Mouse (Mus musculus): ENCODE measurements around the gene Speg.

The Speg gene

DNA sequence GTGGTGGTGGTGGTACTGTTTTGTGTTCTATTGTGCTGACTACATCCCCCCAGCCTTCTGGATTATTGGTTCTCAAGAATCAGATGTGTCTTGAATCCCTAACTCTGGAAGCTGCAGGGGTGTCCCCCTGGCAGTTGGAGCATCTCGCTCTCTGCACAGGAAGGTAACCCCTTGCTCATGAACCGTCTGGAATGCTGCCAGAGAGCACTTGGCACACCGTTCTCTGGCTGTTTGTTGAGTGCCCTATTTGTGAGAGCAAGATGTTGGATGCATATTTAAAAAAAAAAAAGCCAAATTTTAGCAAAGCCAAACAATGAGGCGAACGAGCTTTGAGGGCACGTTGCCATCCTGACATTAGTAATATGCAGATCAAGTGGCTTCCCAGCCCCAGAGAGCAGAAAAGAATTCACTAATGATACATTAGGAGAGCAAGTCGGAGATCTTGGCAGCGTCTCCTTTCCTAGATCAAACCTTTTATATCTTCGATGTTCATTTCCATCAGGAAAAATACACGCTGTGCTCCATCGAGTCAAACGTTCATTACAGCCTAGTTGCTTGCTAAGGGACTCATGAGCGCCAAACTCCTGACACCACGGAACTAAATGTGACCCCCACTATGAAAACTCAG lies 9.5 kb upstream of the Speg start:
- DNase-seq (ENCODE audit: low read depth, low spot score): no peak

DNA sequence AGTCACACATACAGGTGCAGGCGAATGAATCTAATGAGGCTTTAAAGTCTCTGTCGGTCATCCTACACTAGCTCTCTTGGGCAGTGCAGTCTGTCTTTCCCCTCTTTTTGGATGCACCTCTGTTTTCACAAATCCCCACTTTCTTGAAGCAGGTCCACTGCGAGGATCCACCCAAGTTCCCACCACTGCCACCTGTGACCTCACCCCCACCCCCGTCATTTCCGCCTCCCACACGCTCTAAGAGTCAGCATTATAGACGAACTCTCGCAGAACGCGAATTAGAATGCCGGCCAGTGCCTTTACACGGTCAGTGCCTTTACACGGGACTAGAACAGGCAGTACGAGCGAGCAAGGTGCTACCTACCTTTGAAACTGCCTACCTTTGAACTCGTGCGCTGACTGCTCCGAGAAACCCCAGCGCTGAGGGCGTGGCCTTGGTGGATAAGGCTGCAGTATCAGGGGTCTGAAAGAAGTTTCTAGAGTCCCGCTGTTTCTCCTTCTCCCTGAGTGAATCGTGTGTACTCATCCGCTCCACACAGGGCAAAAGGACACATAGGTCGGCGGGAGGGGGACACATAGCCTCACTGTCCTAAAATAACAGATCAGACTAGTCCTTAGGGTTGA lies 5.6 kb upstream of the Speg start:
- no peak for DNase-seq (ENCODE audit: low read depth, low spot score)

DNA sequence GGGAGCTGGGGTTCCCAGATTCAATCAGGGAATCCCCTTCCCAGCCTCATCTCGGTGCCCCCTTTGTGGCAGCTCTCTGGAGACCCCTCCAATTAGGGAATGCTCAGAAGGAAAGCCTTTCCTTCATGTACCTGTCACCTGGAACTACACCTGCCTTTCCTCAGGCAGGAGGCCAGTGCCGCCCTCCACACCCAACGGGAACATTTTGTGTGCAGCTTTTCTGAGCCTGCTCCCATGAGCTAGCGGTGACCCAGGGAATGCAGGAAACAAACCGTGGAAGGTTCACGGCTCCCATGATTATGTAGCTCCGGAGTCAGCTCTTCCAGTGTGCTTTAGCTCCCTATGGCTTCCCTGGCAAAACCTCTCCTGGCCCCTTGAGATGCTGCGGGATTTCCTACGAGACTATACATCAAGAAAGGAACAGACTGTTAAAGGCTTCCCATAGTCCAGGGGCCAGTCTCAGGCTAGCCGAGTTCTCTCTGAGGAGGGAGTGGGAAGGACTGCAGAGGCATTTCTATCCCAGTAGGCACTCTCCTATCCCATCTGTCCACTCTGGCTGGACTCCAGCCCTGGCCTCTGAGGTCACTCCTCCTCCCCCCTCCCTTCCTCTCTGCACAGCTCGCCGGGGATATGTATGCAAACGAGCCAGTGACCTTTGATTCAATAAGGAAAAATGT lies 5.0 kb upstream of the Speg start:
- no peak for DNase-seq (ENCODE audit: low read depth, low spot score)

DNA sequence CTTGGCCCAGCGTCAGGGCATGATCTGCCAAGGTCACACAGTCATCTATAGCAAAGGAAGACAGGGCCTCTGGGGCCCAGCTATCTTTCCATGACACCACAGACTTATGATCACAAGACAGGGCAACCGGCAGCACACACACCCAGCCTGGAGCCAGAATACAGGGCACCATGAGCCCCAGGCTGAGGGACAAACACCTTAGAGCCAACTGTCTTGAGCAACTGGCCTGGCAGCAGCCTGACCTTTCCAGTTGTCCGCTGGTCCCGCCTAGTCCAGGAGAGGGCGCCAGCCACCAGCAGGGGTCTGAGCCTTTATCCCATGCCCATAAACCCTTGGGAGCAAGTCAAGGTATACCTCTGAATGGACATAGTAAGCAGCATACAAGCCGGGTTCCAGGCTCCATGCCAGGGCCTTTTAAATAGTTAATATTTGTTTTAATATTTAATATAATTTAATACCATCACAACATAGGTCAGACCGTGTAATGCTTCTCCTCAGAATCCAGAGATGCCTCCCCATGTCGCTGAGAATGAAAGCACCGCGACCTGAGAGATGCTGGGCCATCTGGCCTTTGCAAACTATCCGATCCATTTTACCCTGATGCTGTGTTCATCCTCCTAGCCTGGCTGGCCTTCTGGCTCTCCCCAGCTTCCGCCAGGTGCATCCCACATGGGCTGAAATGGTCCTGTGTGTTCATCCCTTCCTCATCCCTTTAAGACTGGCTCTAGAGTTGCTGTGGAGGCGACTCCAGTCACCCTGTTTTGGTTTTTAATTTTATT lies 3.6 kb upstream of the Speg start:
- no peak for DNase-seq (ENCODE audit: low read depth, low spot score)

DNA sequence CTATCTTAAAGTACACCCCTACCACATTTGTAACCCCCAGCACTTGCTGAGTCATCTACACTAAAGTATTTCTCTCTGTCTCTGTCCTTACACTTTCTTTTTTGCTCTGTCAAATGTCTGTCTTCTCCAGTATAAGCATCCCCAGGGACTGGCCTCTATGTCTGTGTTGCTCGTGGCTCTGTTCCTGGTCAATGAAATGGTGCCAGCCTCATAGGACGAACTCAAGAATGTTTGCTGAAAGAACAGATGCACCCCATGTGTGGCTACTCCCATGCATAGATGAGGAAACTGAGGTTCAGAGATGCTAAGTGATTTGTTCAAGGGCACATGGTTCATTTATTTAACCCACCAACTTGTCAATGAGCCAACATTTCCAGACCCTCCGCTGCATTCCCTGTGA lies 2.6 kb upstream of the Speg start:
- DNase-seq (ENCODE audit: low read depth, low spot score): no peak

DNA sequence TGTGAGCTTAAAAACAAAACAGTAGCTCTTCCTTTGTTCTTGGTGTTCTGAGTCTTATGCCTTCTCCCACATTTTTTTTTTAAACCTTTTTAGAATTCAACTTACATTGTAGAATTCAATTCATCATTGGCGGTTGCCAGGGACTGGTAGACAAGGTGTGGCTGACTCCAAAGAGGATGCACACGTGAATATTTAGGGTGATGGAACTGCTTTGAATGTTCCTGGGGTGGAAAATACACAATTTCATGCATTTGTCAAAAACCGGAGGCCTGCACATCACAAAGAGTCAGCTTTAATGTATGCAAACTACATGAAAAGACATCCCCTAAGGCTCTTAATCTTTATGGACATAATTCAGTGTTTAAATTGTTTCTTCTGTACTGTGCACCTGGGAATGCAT lies 1.8 kb upstream of the Speg start:
- DNase-seq (ENCODE audit: low read depth, low spot score): no peak

DNA sequence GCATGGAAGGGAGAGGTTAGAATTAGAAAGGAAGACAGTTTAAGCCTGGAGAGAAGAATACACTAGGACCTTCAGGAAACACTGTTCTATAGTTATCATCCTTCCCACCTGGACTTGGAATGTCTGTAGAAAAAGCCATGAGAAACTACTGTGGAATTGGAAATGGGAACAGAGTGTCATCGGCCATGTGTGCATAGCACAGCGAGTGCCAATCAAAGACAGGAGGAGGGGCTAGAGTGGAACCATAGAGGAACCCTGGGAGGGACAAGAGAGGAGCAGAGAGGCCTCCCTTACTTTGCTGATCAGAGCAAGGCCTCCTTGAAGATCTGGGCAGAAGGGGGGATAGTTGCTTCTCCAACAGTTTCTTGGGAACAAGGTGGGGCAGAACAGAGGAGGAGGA lies 4.1 kb downstream of the Speg start:
- DNase-seq (ENCODE audit: low read depth, low spot score): no peak

DNA sequence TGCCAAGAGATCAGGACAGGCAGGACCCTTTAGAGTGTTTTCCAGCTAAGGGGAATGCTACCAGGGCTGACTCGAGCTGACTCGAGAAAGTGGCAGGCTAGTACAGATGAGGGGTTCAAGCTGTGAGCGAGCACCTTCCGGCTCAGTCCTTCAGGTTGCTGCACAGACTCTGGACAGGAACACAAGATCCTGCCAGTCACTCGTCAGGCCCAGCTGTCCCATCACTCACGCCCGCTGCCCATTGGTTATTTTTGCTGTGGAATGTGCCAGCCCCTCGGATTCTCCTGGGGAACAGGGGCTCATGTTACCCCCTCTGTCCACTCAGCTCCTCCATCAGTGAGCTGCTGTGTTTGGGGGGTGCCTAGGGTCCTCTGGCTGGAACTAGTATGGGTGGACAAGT lies 4.8 kb downstream of the Speg start:
- DNase-seq (ENCODE audit: low read depth, low spot score): no peak

DNA sequence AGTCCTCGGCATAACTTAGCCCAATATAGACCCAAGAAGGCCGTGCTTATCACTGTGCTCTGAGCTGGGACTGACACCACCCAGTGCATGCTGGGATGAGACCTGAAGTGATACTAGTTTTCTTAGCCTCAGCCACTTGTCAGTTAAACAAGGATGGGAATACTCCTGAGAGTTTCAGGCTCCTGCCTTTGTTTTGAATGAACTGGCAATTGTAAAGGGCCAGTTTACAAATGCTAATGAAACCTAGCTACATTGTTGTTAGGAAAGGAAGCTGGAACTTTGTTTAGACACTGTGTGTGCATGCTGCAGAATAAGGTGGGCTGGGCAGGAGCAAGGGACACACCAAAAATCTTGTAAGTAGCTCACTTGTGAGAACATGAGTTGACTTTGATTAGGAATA lies 5.9 kb downstream of the Speg start:
- DNase-seq (ENCODE audit: low read depth, low spot score): no peak

DNA sequence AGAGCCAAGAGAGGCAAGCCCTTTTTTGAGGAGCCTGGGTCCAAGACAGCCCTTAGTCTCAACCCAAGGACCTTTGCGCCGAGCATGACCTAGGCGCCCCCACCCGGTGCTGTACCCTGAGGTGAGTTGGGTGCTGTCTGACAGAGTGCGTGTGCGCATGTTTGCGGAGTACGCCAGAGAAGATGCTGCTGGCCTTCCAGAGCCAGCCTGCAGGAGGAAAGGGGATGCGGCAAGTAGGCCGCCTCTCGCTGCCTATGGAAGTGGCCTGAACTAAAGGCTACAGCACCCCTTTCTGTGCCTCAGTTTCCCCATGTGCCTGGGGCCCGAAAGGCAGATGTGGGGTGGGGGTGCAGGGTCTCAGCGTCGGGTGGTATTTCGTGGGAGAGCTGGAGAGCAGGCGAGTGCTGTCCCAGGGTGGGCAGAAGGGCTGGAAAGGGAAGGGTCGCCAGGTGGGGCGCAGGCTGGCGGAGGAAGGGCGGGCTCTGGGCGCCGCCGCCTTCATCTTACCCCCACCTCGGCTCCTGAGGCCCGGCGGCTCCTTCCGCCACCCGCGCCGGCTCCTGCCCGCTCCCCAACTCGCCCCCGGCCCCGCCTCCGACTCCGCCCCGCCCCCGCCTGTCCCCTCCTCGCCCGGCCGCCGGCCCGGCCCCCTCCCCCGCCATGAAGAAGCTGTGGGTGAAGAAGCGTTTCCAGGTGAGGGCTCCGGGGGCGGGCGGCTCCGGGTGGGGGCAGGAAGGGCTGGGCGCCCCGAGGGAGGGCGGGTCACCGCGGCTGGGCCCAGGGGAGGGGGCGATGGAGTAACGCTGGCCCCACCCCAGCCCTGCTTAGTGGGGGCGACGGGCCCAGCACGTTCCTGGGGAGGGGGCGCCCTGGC lies 6.6 kb downstream of the Speg start:
- no peak for DNase-seq (ENCODE audit: low read depth, low spot score)

DNA sequence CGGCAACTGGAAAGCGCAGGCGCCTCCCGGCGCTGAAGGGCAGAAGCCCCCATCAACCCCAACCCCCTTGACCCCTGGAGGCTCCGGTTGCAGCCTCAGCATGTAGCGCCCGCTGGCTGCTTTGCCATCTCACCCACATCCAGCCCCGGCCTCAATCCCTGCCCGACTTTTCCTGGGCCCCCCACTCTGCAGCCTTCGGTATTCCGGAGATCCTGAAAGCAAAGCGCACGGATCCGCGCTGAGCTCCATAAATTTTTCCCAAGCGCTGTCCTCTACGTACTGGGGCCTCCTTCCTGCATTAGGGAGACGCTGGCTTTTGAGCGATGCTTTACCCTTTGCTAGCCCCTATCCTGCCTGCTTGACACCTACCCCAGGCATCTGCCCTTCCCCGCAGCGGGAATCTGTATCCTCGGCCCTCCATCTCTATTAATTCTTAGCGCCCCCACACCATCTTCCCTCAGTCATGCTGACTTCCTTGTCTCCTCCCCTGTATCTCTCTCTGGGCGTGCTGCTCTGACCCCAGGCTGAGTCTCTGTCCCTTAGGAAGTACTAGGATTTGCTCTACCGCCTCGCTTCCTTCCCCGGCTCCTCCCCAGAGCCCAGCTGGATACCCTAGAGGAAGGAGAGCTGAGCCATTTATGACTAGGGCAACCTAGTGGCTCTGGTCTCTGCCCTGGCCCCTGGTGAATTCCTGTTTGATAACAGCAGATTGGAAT lies 7.4 kb downstream of the Speg start:
- DNase-seq (ENCODE audit: low read depth, low spot score): no peak

DNA sequence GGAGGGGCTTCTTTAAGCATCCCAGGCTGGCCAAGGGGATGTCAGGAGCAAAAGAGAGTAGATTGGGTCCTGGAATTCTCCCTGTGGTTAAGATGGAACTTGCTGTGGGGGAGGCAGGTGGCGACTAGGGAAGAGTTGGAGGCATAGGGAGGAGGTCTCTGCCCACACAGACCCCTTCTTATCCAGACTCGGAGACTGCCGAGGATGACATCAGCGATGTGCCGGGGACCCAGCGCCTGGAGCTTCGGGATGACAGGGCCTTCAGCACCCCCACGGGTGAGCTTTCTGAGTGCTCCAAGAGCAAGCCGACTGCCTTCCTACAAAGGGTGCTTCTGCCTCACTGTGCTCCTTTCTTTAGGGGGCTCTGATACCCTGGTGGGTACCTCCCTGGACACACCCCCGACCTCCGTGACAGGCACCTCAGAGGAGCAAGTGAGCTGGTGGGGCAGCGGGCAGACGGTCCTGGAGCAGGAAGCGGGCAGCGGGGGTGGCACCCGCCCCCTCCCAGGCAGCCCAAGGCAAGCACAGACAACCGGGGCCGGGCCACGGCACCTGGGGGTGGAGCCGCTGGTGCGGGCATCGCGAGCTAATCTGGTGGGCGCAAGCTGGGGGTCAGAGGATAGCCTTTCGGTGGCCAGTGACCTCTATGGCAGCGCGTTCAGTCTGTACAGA lies 9.5 kb downstream of the Speg start:
- DNase-seq (ENCODE audit: low read depth, low spot score): no peak

DNA sequence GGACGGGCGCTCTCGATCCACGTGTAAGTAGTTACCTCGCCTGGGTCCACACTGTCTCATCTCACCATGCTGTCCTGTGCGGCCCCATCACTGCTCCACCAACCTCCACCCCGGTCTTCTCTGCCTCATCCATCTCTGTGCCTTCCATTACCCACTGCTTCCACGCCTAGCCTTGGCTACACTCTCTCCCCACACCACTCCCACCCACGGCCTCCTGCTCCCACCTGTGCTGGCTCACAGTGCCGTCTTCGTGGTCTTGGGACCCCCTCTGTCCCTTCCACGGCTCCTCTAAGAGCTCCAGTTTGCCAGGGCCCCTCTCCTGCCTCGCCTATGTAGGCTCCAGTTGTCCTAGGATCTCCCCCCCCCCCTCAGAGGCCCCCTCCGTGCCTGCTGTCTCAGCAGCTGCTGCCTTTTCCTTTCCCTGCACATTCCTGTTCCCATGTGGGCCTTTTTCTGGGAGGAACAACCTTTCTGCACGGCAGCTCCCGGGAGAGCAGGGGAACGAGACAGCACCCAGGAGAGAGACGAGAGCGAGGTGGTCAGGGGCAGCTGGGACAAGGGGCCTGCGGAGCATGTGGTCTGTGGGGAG lies 10.1 kb downstream of the Speg start:
- no peak for DNase-seq (ENCODE audit: low read depth, low spot score)

DNA sequence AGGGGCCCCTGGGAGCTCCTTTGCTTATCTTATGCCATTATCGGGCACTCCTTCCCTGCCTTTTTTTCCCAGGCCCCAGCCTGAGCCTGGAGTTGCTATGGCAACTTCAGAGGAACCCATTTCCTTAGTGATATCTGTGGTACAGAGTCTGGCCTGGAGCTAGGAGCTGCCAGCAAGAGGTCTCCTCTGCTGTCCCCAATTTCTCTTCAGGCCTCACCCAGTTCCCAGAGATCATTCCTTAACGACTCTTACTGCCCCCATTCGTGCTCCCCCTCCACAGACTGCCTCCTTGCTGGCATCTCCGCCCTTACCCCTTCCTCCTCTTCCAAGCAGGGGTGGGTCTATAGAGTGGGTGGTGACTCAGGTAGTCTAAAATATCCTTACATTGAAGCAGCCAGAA lies 11.1 kb downstream of the Speg start:
- no peak for DNase-seq (ENCODE audit: low read depth, low spot score)

DNA sequence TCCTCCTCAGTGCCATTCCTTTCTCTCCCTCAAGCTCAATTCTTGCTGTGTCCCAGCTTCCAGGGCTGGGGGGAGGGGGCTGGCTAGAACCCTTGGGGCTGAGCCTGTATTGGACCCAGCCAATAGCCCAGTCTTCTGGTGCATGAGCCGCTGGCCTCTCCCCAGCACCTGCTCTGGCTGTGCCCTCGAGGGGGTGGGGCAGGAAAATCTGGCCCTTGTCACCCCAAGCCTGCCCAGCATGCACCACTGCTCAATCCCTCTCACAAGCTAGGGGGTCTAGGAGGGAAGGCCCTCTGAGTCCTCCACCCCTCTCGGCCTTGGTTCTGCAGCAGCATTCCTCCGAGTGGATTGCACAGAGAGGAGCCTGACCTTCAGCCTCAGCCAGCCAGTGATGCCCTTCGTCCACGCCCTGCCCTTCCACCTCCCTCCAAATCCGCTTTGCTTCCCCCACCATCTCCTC lies 12.4 kb downstream of the Speg start:
- DNase-seq (ENCODE audit: low read depth, low spot score): no peak

DNA sequence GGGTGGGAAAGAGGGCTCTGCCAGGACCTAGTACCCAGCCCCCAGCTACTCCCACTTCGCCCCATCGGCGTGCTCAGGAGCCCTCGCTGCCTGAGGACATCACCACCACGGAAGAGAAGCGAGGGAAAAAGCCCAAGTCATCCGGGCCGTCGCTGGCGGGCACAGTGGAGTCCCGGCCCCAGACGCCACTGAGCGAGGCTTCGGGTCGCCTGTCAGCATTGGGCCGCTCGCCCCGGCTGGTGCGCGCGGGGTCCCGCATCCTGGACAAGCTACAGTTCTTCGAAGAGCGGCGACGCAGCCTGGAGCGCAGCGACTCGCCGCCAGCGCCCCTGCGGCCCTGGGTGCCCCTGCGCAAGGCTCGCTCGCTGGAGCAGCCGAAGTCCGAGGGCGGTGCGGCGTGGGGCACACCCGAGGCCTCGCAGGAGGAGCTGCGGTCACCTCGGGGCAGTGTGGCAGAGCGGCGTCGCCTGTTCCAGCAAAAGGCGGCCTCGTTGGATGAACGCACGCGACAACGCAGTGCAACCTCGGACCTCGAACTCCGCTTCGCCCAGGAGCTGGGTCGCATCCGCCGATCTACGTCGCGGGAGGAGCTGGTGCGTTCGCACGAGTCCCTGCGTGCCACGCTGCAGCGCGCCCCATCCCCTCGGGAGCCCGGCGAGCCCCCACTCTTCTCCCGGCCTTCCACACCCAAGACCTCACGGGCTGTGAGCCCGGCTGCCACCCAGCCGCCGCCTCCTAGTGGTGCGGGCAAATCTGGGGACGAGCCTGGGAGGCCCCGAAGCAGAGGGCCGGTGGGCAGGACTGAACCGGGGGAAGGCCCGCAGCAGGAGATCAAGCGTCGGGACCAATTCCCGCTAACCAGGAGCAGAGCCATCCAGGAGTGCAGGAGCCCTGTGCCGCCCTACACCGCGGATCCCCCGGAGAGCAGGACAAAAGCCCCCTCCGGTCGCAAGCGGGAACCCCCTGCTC lies 13.1 kb downstream of the Speg start:
- no peak for DNase-seq (ENCODE audit: low read depth, low spot score)

DNA sequence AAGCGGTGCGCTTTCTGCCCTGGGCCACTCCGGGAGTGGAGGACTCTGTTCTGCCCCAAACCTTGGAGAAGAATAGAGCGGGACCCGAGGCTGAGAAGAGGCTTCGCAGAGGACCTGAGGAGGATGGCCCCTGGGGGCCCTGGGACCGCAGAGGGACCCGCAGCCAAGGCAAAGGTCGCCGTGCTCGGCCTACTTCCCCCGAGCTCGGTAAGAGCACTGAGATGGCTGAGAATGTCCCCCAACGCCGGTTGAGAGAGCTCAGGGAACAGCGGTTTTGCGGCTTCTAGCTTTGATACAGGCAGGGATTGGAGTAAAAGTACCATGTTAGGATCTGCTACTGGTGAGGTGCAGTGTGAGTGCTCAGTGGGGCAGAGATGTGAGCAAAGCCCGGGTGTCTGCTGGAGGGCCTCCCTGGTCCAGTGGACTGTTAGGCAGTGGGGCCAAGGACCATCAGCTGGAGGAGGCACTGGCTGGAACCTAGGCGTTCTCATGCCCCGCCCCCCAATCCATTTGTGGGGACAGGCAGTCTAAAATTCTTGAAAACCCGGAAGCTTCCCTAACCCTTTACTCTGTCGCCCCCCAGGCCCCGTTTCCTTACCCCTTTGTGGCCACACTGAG lies 13.9 kb downstream of the Speg start:
- DNase-seq (ENCODE audit: low read depth, low spot score): no peak

DNA sequence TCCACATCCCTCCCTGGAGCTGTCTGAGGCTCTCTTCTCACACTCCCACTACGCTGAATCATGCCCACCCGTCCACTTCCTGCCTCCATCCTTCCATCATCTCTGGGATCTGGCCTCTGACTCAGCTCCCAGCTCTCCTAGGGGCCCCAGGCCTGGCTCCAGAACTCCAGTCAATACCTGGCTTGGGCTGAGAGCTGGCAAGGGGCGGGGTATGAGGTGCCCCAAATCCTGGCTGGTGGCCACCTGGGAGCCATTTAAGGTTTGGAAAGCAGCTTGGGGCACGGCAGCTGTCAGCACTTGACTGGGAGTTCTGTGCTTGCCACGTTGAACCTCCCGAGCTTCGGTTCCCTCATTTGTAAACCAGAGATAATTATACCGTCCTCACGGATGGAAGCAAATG lies 18.0 kb downstream of the Speg start:
- no peak for DNase-seq (ENCODE audit: low read depth, low spot score)

Measured in embryo, embryonic 11.5 days (tissue).